Mouse (Mus musculus) macrophage (primary cell): ENCODE results near the gene Tmem209. TPM values are rescaled to one million over a fixed set of nuclear protein-coding genes. Genes with fewer than 3 reads are reported as not detected.
A peak's percentile ranks its signal among the peaks of the same experiment; 100 is the strongest.

ENCODE experiments used
- H3K27ac ChIP-seq: fragments of 350-480 bp; formaldehyde crosslinking; 2 replicates; pipeline ENCODE4 v1.9.0; 2021
- H3K36me3 ChIP-seq: fragments of 350-480 bp; formaldehyde crosslinking; 2 replicates; pipeline ENCODE4 v1.9.0; 2021; ENCODE audit errors: inconsistent target
- H3K4me3 ChIP-seq: fragments of 350-480 bp; formaldehyde crosslinking; 2 replicates; pipeline ENCODE4 v1.9.0; 2021; ENCODE audit errors: inconsistent target
- H3K79me2 ChIP-seq: fragments of 350-480 bp; formaldehyde crosslinking; 2 replicates; pipeline ENCODE4 v1.9.0; 2021; ENCODE audit errors: inconsistent target
- WGBS: methylation state at CpG from one replicate; pipeline ENCODE4 v1.1.7; 2026; ENCODE audit warnings: inconsistent platforms; ENCODE audit not compliant: missing documents; 5-methylcytosine and 5-hydroxymethylcytosine counted together
- polyA plus RNA-seq: library from polyadenylated mRNA; stranded (reverse); fragments of 250-400 nt; gene quantifications from 3 replicates; pipeline ENCODE4 v1.2.4, GENCODE M21; 2018; ENCODE audit warnings: inconsistent platforms

Tmem209 gene
- polyA plus RNA-seq, 1 experiment from 2014 or later, result 16.3 TPM

DNA sequence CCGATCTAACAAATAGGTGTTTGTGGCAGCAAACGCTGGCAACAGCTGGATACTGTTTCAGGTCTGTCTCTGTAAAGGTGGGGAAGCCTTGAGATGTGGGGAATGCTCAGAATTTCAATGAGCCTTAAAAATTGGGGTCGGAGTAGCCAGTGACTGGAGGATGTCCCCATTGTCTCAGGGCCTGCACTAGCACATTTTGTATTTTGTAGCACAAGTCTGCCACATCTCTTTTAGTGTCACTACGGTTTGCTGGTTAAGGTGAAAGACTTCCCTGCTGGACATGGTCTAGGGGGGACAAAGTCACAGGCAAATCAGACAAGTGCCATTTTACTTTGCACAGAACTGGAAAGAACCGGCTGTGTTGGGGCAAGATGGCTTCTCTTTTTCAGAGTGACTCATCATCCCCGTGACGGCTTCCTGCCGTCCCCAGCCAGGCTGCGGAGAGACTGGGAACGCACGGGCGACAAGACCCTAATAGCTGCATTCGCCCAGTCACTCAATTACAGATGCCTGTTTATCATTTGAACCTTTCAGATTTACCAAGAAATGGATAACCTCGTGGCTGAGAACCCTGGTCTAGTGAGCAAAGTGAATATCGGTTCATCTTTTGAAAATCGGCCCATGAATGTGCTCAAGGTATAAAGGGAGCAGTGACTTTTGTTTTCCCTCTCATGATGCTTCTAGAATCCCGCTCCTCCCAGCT, 37.1 kb upstream of the Tmem209 start:
- H3K36me3 ChIP-seq, result no peaks in the 10 kb centered on the region
- no peaks in the 10 kb centered on the region for H3K79me2 ChIP-seq
- 26% methylated on average over 17 of the region's 17 CpGs for WGBS
- H3K4me3 ChIP-seq, result peak overlapping the region; percentile 19
- H3K27ac ChIP-seq, result no peak overlapping the region

DNA sequence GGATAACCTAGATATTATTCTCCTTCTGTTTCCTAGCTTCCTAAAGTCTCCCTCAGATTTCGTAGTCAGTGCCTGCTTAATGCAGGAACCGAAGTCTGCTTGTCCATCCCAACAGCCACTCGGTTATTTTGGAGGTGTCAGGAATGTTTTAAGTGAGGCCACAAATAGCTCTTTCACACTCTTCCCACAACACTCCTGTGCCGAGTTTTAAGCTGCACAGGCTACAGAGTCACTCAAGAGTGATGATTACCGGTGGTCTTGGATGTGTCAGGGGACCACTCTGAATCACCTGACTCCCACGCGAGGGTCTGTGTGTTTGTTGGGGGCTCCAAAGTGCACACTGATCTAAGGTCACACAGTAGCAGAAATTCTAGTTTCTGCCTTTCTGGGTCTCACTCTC, 36.1 kb upstream of the Tmem209 start:
- Histone ChIP-seq H3K4me3 (no peak overlapping the region), H3K79me2 (no peaks in the 10 kb centered on the region), H3K36me3 (no peaks in the 10 kb centered on the region), H3K27ac (no peak overlapping the region)
- WGBS, result 94% methylated on average over 5 of the region's 7 CpGs

DNA sequence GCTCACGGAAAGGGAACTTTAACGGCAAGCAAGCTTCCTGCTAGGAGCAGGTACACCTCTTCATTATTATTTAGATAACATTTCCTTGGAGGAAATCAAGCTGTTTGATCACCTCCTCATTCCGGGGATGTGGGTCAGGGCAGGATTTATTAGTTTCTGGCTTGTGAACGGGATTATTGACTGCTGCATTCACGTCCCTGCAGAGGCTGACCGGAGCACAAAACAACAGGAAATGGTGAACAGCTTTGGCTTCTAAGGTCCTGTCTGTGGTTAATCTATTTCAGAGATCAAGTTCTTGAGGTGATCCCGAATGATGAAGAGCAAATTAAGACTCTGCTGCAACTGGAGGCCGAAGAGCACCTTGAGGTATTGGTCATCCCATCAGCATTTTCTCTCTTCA, 34.3 kb upstream of the Tmem209 start:
- H3K36me3 ChIP-seq, result no peaks in the 10 kb centered on the region
- H3K27ac ChIP-seq, result no peak overlapping the region
- H3K4me3 ChIP-seq, result no peak overlapping the region
- 31% methylated on average over 8 of the region's 8 CpGs for WGBS
- H3K79me2 ChIP-seq, result no peaks in the 10 kb centered on the region

DNA sequence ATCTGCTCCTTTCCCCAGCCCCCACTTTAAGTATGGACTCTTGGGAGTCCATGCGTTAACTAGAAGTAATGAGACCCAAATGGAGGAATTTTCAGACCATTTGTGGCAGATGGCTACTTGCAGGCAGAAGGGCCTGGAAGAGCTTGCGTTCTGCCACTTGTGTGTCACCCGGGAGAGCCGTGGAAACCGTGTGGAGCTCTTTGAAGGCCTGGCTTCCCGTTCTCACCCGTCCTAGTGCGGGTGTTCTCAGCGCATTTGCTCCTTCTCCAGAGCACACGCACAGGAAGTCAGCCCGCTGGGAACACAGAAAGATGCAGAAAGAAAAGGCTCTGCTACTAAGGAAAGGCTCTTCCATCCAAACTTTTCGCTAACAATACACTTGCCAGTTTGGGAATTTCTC, 33.5 kb upstream of the Tmem209 start:
- Histone ChIP-seq H3K27ac (no peak overlapping the region), H3K4me3 (no peak overlapping the region), H3K36me3 (no peaks in the 10 kb centered on the region), H3K79me2 (no peaks in the 10 kb centered on the region)
- 93% methylated on average over 12 of the region's 12 CpGs for WGBS

DNA sequence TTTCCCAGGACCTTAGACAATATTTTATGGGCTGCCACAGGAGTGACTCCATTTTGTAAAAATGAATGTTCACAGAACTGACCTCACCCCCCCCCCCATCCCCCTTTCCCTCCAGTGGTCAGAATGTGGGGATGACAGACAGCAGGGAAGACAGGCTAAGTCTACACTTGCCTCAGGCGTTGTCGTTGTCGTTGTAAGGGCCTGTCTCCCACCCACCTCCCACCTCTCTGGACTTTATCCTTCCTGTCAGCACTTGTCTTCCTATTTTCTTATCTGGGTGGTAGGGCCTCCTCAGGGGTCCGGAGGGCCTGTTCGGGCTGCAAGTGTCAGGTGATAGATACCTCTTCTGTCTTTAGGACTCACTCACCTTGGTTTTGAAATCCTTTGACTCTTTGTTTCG, 32.7 kb upstream of the Tmem209 start:
- Histone ChIP-seq H3K27ac (no peak overlapping the region), H3K4me3 (no peak overlapping the region), H3K36me3 (no peaks in the 10 kb centered on the region), H3K79me2 (no peaks in the 10 kb centered on the region)
- 92% methylated on average over 6 of the region's 6 CpGs for WGBS

DNA sequence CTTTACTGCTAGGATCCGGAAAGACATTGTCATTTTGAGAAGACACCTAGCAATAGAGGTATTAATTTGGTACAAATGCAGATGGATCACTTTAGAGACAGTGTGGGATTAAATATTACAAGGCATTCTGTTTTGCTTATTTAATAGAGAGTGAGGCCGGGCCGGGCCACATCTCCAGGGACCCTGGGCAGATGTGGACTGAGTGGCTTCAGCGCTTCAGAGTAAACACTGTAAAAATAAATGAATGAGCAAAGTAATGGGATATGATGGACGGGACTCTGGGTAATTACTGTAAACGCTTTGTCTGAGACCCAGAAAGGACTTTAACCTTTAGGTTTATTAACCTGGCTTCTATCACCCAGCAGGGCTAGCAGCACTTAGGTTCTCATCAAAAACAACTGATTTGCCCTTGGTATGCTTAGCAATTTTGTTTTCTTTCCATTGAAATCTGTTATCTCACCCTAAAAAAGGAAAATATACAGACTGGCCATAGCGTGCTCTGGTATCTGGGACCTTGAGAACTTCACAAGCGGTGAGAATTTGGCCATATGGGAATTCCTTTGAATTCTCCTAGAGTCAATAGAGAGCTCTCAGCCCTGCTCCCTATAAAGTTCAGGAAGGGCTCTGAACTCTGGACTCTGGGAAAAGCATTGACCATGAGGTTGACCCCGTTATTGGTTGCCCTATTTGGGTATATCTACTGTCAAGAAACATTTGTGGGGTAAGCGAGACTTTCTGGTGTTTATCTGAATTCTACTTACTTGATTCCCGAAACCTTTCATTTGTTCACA, 31.6 kb upstream of the Tmem209 start, which contains the start of gene Cpa2:
Cpa2 (plus strand) TSS at position 574 of the 791 bp plus-strand sequence.
- Histone ChIP-seq H3K27ac (no peak within 1 kb of the TSS), H3K79me2 (no peaks in the 10 kb centered on the region), H3K36me3 (no peaks in the 10 kb centered on the region), H3K4me3 (no peak within 1 kb of the TSS)
- 93% methylated on average over 11 of the region's 11 CpGs for WGBS

DNA sequence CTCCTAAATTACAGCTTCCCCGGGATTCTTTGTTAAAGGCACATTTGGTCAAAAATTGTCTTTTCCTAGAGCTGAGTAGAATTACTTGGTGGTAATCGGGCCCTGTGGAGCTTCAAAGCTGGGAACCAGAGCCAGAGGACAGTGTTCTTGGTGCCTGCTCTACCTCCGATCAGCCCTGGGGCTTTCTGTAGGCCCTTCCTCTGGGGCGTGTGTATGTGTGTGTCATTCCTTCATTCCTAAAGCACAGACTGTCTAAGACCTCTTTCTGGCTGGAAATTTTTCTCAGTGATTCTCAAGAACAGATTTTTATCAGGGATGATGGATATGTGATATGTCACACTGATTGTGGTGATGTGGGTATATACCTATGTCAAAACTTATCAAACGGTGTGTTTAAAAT, 29.2 kb upstream of the Tmem209 start:
- Histone ChIP-seq H3K4me3 (no peak overlapping the region), H3K27ac (no peak overlapping the region), H3K79me2 (no peaks in the 10 kb centered on the region), H3K36me3 (no peaks in the 10 kb centered on the region)
- 91% methylated on average over 5 of the region's 5 CpGs for WGBS

DNA sequence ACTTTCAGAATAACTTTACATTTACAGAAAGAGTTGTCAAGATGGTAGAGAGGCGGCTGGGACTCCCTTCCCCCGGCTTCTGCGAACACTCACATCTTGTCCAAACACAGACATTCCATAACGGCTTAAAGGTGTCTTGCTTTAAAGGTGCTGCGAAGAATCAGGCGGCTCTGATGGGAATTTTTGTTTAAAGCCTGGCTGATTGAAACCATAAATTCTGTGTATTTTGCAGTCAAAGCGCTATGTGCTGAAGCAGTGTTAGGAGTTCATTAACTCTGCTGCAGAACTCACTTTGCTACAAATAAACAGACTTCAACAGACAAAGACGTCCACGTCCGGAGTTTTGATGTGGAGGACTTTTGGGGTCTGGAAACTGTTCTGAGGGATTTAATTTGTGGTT, 28.7 kb upstream of the Tmem209 start:
- H3K4me3 ChIP-seq, result no peak overlapping the region
- no peaks in the 10 kb centered on the region for H3K79me2 ChIP-seq
- no peaks in the 10 kb centered on the region for H3K36me3 ChIP-seq
- H3K27ac ChIP-seq, result no peak overlapping the region
- 97% methylated on average over 10 of the region's 10 CpGs for WGBS

DNA sequence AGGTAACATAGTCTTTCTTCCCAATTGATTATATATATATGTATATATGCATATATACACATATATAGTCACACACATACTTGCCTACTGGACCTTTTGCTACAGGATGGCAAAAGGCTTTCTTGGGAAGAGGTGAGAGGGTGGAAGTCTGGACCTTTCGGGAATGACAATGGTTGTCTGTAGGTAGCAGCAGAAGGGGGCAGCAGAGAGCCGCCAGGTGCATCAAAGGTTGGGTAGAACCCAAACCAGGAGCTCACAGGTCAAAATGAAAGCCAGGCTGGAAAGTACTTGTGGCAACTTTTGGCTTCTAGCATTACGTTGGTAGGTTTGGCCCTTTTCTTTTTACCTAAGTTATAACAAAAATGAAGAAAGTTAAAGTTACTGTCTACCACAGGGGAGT, 25.8 kb upstream of the Tmem209 start:
- no peak overlapping the region for H3K4me3 ChIP-seq
- H3K27ac ChIP-seq, result no peak overlapping the region
- no peaks in the 10 kb centered on the region for H3K79me2 ChIP-seq
- WGBS, result 29% methylated on average over 3 of the region's 3 CpGs
- no peaks in the 10 kb centered on the region for H3K36me3 ChIP-seq

DNA sequence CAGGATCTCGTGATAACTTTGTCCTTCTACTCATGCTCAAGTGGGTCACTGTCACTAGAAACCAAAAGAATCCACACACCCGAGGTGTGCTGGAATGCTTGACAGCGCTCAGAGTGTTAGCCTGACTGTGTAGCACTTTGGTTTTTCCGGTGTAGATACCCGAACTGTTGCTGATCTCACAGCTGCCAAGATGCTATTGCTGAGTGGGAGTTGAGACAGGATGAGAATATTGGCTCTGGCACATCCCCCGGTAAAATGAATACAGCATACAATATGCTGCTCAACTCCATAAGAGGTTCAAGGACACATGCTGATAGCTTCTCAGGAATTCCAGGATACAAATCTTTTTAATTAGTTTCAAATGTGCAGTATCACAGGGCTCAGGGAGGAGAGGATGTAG, 19.2 kb upstream of the Tmem209 start:
- H3K79me2 ChIP-seq, result no peaks in the 10 kb centered on the region
- H3K36me3 ChIP-seq, result no peaks in the 10 kb centered on the region
- H3K27ac ChIP-seq, result no peak overlapping the region
- WGBS, result 91% methylated on average over 6 of the region's 6 CpGs
- no peak overlapping the region for H3K4me3 ChIP-seq

DNA sequence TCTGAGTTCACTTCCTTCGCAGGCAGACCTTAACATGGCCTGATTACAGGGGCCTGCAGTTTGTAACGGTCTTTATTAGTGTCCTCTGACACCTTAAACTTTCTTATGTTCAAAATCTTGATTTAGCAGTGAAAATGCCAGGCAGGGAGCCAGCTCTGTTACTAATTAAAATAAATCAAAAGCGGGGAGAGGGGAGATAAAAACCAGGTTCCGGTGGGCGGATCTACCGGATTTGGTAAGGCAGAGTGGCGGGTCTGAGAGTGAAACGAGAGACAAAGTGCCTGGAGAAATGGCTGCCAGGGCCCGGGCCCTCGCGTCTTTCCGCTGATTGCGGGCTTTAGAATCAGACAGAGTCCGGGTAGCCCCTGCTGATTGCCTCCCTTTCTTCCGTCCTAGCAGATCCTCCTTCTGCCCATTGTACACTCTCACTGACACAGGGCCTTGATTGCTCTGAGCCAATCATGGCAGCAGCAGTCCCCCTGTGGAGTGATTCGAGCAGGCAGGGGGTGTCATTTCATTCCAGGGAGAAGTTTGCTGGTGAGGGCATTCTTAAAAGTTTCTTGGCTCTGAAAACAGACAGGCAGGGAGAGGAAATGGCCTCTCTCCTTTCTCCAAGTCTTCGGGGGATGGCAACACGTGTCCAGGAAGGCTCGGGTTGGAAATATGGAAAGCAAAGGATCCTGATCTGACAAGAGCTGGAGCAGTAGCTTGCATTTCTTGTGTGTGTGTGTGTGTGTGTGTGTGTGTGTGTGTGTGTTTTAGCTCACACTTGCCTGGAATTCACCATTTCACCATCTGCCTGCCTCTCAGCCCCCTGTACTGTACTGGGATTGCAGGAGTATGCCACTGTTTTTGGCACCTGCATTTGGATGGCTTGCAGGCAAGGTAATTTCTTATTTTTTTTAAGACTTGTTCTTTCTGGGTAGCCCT, 17.3 kb upstream of the Tmem209 start:
- H3K36me3 ChIP-seq, result no peaks in the 10 kb centered on the region
- 54% methylated on average over 19 of the region's 19 CpGs for WGBS
- H3K27ac ChIP-seq, result no peak overlapping the region
- no peak overlapping the region for H3K4me3 ChIP-seq
- H3K79me2 ChIP-seq, result no peaks in the 10 kb centered on the region

DNA sequence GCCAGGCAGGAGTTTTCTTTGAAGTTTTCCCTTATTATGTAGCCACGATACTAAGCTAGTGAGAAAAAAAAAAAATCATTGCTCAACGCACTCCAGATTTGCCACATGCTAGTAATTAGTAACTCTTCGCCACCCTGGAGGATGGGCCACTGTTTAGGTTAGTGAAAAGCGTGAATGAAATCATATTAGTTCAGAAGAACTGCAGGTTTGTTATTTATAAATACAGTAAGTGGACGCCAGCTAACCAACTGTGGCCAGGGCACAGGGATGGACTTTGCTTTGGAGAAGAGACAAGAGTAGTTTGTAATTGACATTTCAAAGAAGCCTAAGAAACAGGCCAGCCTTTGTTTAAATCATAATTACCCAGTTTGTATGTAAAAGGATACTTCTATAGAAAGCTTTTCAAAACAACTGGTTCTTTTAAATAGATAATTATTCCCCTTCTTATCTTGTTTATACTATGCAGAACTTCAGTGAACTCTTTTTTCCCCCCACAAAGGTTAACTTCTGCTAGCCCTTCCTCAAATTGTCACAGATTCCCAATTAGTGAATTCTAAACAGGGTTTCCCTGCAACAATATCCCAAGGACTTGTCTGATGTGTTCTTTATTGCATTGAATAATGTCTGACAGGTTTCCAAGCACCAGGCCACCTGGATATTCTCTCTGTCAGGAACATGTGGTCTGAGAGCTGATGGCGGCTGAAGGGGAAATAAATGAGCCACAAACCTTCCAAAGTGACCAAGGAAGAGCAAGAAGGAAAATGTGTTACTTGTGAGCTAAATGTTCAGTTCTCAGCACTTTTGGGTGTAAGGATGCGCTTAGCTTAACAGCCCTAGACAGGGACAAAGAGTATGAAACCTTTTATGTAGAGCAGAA, 16.1 kb upstream of the Tmem209 start:
- Histone ChIP-seq H3K27ac (no peak overlapping the region), H3K4me3 (no peak overlapping the region), H3K36me3 (no peaks in the 10 kb centered on the region), H3K79me2 (no peaks in the 10 kb centered on the region)
- 84% methylated on average over 7 of the region's 7 CpGs for WGBS

DNA sequence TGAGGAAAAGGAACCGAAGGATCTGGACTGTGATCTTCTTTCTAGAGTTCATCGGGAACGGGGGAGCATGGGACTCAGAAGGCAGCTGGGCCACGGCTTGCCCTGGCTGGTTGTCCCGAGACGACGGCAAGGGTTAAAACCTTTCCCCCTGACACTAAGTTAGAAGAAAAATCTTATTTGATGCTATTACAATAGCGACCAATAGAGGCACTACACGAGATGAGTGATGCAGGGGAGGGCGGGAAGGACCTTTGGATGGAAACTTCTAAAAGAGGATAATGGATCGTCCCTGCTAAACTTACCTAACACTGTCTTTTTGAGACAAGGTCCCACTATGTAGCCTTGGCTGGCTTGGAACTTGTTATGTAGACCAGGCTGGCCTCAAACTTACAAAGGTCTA, 10.8 kb upstream of the Tmem209 start:
- WGBS, result 61% methylated on average over 11 of the region's 11 CpGs
- H3K27ac ChIP-seq, result no peak overlapping the region
- H3K79me2 ChIP-seq, result no peaks in the 10 kb centered on the region
- no peaks in the 10 kb centered on the region for H3K36me3 ChIP-seq
- H3K4me3 ChIP-seq, result no peak overlapping the region

DNA sequence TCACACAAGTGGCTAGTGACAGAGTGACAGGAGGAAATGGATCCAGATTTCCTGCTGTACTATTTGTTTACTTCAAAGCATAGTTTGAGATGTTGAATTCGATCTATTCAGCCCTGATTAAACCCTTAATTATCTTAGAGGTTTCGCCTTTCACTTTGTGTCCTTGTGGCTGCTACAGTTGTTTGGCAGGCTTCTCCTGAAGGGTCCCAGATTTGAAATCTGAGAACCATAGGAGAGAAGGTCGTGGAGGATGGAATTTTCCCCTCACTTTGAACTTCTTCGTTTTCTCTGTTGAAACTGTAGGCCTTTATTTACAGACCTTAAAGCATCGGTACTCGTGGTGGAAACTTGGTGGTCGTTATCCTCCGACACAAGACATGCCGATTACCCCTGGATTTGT, 4.7 kb upstream of the Tmem209 start:
- no peaks in the 10 kb centered on the region for H3K79me2 ChIP-seq
- H3K27ac ChIP-seq, result no peak overlapping the region
- H3K36me3 ChIP-seq, result no peaks in the 10 kb centered on the region
- WGBS, result 84% methylated on average over 9 of the region's 9 CpGs
- no peak overlapping the region for H3K4me3 ChIP-seq
